Mouse (Mus musculus): Measurements from ENCODE around the gene Rnase4. TPM values are rescaled to one million over a fixed set of nuclear protein-coding genes. Genes with fewer than 3 reads are reported as not detected.

Rnase4 gene
- total RNA-seq (2017): 3.3 and 6.2 TPM in 2 replicates

DNA sequence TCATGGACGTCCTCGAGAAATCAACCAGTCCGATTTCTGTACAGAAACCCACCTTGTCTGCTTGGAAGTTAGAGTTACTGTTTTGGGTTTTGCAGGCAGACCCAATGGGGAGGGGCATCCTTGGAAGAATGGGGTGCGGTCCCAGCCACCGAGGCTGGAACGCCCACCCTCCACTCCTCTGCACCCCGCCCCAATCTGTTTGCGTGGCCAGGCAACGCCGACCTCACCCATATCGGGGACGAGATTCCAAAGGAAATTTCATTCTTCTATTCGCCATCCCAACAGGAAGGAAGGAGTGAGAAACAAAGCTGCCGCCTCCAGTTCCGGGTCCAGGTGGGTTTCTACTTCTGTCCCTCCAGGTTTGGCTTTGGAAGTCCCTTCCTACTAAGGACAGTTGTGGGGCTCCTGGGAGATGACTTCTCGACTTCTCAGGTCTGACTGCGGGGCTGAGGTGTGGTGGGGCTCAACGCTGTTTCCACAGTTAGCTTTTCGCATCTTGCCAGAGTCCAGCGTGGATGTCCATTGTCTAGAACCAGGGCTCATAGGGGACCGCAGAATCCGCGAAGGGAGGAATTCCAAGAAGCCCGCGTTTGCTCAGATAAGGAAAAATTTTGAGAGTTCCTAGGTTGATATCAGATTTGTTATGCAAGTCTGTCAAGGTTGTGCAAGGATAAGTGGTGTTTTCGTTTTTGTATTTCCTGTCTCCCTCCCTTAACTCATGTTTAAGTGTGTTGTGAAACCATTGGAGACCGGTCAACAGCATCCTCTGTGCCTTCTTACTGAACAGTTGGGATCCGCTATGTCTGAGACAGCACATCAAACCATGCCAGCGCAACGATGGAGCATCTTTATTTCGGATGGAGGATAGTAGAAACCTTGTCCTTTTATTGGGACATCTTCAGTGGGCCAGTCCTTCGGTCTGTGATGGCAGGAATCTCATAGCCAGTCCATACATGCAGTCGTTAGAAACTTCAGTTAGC, at the start of gene Rnase4, which contains the start of gene Ang:
Gene Rnase4, plus strand, starts transcription at position 157 of the 980 bp plus-strand sequence.
Gene Ang, plus strand, starts transcription at position 230 of the 980 bp plus-strand sequence.
- no peak for ATAC-seq (replicated peaks in 1 of 2; ENCODE audit: insufficient read depth in 1 of 2, low FRiP score in 2 of 2, low TSS enrichment in 1 of 2, low read depth in 1 of 2, poor library complexity in 2 of 2, severe bottlenecking in 2 of 2)

DNA sequence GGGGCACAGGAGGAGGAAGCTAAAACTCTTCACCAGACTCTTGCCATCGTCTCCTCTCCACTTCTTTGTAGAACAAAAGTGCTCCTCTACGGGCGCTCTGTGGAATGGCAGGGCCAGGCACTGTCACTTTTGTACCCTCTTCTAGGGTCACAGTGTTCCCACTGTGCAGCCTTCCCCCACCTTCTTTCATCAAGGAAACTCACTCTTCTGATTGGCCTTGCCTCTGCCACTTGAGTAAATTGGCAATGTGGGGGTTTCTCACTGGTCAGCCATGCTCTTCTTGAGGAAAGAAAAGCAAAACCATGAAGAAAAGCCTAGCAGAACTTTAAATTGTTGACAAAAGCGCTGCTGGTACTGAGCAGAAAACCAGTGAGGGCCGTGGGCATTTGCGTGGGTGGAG, 49.1 kb upstream of the Rnase4 start, which contains the start of gene Rnase9:
Gene Rnase9, minus strand, starts transcription at position 101 of the 400 bp plus-strand sequence.
- ATAC-seq (replicated peaks in 1 of 2; ENCODE audit: insufficient read depth in 1 of 2, low FRiP score in 2 of 2, low TSS enrichment in 1 of 2, low read depth in 1 of 2, poor library complexity in 2 of 2, severe bottlenecking in 2 of 2): no peak

DNA sequence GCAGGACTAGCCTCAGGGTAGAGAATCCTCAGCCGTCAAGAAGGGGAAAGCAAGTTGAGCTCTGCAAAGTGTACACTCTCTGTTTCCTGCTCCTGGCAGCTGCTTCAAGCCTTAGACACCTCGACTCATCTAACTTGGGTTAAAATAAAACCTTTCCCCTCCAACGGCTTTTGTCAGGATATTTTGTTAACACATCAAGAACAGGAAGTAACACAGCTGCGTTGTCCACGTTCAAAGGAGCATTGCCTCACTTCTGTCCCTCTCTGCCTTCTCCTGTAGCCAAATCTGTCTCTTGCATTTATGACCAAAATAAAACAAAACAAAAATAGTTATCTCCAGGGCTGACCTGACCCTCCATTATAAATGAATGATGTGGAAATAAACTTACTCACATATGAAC, 43.0 kb upstream of the Rnase4 start:
- peak in 1 of 2 experiments; percentile 7; a peak in 2 of 4 replicates for ATAC-seq (replicated peaks in 1 of 2; ENCODE audit: insufficient read depth in 1 of 2, low FRiP score in 2 of 2, low TSS enrichment in 1 of 2, low read depth in 1 of 2, poor library complexity in 2 of 2, severe bottlenecking in 2 of 2)

DNA sequence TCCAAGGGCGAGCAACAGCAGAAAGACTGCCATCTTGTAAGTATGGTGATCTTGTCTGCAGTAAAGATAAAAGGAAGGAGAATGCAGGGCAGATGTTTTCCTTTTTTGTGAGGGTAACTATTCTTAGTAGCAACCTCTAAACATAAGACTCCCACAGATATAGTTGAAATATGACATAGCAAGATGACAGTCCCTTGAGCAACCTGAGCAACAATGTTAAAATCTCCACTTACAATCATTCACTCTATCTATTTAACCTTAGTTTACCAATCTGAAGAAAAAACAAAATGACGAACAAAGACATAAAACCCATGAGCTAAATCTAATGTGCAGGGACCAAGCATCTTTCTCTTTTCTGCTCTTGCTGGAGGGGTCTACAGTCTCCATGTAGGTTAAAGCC, 40.8 kb upstream of the Rnase4 start, which contains the start of gene Rnase11:
Gene Rnase11, minus strand, starts transcription at position 101 of the 400 bp plus-strand sequence.
- ATAC-seq (replicated peaks in 1 of 2; ENCODE audit: insufficient read depth in 1 of 2, low FRiP score in 2 of 2, low TSS enrichment in 1 of 2, low read depth in 1 of 2, poor library complexity in 2 of 2, severe bottlenecking in 2 of 2): no peak

DNA sequence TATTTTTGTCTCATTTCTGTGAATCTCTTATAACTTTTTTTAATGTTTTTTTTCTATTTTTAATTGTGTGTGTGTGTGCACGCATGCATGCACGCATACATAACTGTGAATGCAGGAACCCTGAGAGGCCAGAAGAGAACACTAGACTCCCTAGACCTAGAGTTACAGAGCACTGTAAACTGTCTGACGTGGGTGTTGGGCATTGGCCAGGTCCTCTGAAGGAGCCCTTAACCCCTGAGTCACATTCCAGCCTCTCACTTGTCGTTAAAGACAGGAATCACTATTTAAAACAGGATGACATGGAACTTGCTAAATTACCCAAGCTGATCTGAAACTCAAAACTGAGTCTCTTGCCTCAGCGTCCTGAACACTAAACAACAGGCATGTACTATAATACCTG, 38.9 kb upstream of the Rnase4 start:
- no peak for ATAC-seq (replicated peaks in 1 of 2; ENCODE audit: insufficient read depth in 1 of 2, low FRiP score in 2 of 2, low TSS enrichment in 1 of 2, low read depth in 1 of 2, poor library complexity in 2 of 2, severe bottlenecking in 2 of 2)

DNA sequence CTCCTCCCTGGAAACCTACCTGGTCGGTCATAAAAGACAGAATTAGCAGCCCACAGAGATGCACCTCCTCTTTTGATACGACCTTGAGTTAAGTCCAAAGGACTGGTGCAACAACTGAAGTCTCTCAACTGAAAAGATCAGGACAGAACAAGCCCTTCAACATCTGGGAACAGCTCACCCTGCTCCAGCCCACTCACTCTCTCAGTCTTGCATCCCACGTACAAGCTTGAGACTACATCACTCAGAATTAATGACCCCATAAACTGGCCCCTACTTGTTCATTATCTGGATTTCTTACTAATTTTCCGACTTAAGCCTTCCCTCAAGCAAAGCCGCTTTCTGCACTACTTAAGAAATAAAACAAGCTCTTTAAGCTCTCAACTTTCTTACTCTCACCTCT, 37.7 kb upstream of the Rnase4 start:
- no peak for ATAC-seq (replicated peaks in 1 of 2; ENCODE audit: insufficient read depth in 1 of 2, low FRiP score in 2 of 2, low TSS enrichment in 1 of 2, low read depth in 1 of 2, poor library complexity in 2 of 2, severe bottlenecking in 2 of 2)

DNA sequence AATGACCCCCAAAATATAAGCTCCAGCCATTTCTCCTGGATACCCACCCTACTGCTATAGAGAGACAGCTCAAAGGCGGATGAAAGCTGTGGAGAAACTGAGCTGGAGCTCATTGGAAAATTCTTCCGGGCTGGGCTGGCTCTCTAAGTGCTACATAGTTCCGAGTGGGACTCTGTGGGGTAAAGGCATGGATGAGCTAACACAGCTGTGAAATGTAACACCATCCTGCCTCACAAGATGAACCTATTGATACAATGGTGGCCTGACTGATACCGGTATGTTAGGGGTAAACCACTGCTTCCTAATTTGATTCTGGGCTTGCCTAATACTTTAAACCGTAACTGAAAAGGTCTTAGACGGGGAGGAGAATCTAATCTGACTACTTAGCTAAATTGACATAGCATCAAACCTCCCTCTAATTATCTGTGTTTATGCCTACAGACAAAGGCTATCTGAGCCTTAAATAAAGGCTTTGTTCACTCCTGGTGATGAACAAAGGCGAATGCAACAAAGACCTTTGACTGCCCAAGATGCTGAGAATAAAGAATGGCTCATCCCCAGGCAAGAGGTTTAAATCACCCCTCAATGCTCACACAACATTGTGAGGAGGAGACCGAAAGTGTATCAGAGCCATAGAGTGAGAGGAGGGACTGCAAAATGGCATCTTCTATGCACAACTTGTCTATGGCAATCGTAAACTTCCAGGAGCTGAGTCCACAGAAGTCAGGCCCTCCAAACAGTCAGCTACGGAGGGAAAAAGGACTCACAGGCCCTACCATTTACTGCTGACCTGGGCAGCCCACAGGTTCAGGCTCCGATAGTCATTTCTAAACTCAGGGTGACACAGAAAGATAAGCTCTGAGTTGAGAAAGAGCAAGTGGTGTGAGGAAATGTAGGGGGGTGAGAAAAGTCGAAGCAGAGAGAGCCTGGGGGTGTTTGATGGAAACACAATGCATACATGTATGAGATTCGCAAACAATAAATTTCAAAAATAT, 36.3 kb upstream of the Rnase4 start:
- ATAC-seq (replicated peaks in 1 of 2; ENCODE audit: insufficient read depth in 1 of 2, low FRiP score in 2 of 2, low TSS enrichment in 1 of 2, low read depth in 1 of 2, poor library complexity in 2 of 2, severe bottlenecking in 2 of 2): no peak

DNA sequence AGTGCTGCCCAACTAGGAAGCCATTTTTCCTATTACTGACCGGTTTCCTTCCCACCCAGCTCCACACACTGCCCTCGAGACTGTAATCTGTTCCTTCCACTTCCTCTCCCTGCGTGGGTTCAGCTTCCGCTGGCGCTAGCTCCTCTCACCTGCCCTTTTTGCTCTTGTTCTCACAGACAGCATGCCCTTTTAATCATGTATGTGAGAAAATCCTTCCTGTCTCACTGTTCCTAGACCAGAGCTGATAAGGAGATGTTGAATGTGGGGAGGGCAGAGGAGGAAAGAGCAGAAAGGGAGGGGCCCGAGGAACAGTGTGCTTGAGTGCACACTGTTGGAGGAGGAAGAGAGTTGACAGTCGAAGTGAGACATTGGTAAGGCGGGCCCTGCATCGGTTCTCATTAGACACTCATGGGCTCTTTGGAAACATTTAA, 33.5 kb upstream of the Rnase4 start, which contains the start of gene Rnase12:
Gene Rnase12, minus strand, starts transcription at position 261 of the 431 bp plus-strand sequence.
- peak; percentile 57 to 63 for ATAC-seq (replicated peaks in 1 of 2; ENCODE audit: insufficient read depth in 1 of 2, low FRiP score in 2 of 2, low TSS enrichment in 1 of 2, low read depth in 1 of 2, poor library complexity in 2 of 2, severe bottlenecking in 2 of 2)

DNA sequence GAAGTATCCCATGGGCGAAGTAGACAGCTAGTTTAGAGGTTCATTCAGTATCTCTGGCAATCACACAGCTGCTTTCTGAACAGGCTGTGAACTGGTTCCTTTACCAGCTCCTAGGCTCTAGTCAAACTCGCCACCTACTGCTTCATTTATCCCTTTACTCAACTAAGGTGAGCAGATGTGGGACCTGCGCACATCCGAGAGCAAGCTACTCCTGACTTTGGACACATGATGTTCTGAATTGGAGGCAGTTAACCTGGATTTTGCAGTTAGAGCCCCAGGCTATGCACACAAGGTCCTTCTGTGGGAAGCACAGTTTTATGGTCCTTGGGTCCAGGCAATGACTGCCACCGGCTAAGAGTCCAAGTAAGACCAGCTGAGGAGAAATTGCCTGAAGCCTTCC, 30.1 kb upstream of the Rnase4 start:
- no peak for ATAC-seq (replicated peaks in 1 of 2; ENCODE audit: insufficient read depth in 1 of 2, low FRiP score in 2 of 2, low TSS enrichment in 1 of 2, low read depth in 1 of 2, poor library complexity in 2 of 2, severe bottlenecking in 2 of 2)

DNA sequence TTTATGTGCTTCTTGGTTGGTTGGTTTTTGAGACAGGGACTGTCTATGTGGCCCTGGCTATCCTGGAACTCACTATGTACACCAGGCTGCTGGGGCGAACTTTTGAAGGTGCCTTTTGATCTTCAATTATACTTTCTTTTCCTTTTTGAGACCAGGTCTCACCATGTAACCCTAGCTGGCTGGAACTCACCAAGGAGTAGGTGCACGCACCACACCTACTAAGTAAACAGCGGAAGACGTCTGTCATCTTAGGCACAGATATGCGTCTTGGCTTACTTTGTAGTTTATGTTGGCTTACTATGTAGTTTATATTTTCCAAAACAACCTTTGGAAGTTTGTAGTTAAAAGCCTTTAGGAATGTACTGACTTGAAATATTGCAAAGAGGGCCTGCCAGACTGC, 21.9 kb upstream of the Rnase4 start:
- ATAC-seq (replicated peaks in 1 of 2; ENCODE audit: insufficient read depth in 1 of 2, low FRiP score in 2 of 2, low TSS enrichment in 1 of 2, low read depth in 1 of 2, poor library complexity in 2 of 2, severe bottlenecking in 2 of 2): no peak

DNA sequence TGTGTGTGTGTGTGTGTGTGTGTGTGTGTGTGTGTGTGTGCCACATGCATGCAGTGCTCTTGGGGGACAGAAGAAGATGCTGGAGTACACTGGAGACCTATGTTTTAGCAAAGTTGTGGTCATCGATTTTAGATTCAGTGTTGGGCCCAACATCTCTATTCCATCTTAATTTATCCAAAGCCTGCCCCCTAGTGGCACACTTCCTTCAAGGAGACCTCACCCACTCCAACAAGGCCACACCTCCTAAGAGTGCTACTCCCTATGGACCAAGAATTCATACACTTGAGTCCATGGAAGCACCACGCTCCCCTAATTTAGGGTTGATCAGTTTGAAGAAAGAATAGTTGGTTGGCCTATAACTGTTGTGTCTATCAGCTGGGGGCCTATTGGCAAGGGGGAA, 21.3 kb upstream of the Rnase4 start:
- ATAC-seq (replicated peaks in 1 of 2; ENCODE audit: insufficient read depth in 1 of 2, low FRiP score in 2 of 2, low TSS enrichment in 1 of 2, low read depth in 1 of 2, poor library complexity in 2 of 2, severe bottlenecking in 2 of 2): no peak

DNA sequence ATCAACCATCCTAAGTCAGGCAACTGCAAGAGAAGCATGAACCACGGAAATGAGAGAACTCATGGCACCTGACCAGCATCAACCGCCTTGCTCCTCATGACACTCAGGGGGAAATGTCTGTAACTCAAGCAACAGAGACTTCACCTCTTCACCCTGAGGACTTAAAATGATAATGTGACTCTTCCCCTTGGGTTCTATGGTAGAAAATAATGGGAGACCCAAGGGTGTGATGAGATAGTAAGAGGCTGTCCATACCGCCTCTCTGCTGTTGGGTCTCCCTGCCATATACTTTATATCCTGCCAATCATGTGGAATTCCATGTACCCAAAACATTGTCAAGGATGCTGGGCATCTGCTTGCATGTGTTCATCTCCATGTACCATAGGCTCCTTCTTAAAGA, 16.5 kb upstream of the Rnase4 start, which contains the start of gene Olfr750:
Gene Olfr750, minus strand, starts transcription at position 101 of the 400 bp plus-strand sequence.
- no peak for ATAC-seq (replicated peaks in 1 of 2; ENCODE audit: insufficient read depth in 1 of 2, low FRiP score in 2 of 2, low TSS enrichment in 1 of 2, low read depth in 1 of 2, poor library complexity in 2 of 2, severe bottlenecking in 2 of 2)

DNA sequence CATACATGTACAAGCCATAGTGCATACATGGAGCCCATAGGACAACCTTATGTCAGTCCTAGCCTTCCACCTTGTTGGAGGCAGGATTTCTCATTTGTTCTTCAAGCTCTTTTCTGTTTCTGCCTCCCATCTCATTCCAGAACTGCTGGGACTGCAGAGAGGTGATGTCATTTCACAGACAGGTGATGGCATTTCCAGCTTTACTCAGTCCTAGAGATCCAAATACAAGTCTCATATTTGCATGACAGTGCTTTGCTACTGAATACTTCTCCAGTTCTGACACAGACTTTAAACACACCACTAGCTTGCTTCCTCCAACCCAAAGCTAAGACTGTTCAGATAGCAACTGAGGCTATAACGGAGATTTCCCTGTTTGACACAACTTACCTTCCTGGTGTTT, 11.7 kb upstream of the Rnase4 start:
- ATAC-seq (replicated peaks in 1 of 2; ENCODE audit: insufficient read depth in 1 of 2, low FRiP score in 2 of 2, low TSS enrichment in 1 of 2, low read depth in 1 of 2, poor library complexity in 2 of 2, severe bottlenecking in 2 of 2): no peak

DNA sequence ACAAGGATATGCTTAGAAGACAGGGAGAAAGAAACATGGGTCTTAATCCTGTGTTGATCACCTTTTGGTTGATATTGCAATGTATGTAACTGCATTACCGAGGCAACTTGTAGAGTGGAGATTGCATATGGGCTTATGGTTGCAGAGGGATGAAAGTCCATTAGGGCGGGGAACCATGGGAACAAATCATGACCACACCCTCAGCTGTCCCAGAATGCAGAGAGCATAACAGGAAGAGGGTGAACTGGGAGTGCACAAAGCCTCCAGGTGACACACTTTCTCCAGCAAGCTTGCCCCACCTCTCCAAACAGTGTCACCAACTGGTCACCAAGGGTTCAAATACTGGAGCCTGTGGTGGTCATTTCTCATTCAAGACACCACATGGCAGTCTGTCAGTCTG, 9.8 kb upstream of the Rnase4 start:
- ATAC-seq (replicated peaks in 1 of 2; ENCODE audit: insufficient read depth in 1 of 2, low FRiP score in 2 of 2, low TSS enrichment in 1 of 2, low read depth in 1 of 2, poor library complexity in 2 of 2, severe bottlenecking in 2 of 2): no peak

DNA sequence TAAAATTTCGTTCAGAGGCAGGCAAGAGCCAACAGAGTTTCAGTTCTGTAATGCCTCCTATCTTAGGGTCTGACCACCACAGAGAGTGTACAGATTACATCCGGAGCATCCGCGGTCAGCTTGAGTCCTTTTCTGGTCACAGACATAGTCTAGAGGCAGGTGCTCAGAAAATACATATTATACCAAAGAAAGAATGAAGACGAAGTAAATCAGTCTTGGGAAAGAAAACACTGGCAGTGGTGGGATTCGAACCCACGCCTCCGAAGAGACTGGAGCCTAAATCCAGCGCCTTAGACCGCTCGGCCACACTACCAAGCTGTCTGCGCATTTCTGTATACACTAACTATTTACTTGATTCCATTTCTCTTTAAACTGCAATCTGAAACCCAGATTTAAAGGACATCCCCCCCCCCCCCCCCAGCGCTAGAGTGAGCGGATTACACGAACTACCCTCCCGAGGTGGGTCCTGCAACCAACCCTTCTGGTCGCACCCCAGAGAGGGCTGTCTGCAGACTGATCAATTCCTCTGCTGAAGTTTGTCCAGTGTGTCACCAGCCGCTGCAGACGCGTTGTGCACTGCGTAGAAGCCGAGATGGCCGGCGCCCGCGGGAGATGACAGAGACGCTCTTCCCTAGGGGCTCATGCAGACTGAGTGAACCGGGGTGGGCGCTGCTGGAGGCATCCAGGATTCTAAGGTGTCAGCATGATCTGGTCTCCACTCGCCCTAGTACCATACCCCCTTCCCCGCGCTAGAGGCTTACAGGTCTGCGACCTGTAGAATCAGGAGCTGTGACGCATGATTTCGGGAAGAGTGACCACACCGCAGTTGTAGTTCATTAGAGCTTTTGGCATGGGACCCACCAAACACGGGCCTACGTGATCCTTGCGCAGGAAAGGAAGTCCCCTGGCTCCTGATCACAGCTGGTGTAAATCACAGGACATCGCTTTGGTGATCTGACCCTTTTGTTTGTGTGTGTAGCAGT, 8.0 kb upstream of the Rnase4 start:
- peak; percentile 49 to 57 for ATAC-seq (replicated peaks in 1 of 2; ENCODE audit: insufficient read depth in 1 of 2, low FRiP score in 2 of 2, low TSS enrichment in 1 of 2, low read depth in 1 of 2, poor library complexity in 2 of 2, severe bottlenecking in 2 of 2)

DNA sequence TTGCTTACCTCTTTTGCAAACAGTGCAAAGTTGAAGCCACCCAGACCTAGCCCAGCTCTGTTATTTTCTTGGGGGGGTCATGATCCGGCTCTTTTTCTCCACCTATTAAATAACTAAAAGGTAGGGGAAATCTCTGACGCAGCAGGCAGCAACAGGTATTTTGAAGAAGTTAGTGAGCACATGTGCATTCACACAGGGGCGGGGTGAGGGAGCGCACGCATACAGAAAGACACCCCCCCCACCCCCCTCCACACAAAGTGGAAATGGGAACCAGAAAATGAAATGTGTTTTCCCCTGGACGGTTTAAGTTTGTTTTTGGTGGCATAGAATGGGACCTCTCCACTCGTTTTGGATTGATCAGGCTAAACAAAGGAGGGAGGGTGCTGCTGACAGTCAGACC, 7.1 kb upstream of the Rnase4 start:
- peak in 1 of 2 experiments; percentile 36; a peak in 1 of 4 replicates for ATAC-seq (replicated peaks in 1 of 2; ENCODE audit: insufficient read depth in 1 of 2, low FRiP score in 2 of 2, low TSS enrichment in 1 of 2, low read depth in 1 of 2, poor library complexity in 2 of 2, severe bottlenecking in 2 of 2)

Measured in hematopoietic stem cell, adult 5-6 weeks (primary cell).